Mouse (Mus musculus) liver, adult (tissue): Measurements from ENCODE around the gene Usp17la.
"Not testable (repeated sequence)": the region's sequence is repeated elsewhere in the genome, so short reads cannot be mapped to it uniquely, and the experiment has no call there.

Source experiments
- GATA4 ChIP-seq: IDR thresholded peaks from 2 replicates; pipeline ENCODE4 v1.6.1; 2014; ENCODE audit warnings: mild to moderate bottlenecking, low read length; ENCODE audit not compliant: insufficient replicate concordance

The Usp17la gene

DNA sequence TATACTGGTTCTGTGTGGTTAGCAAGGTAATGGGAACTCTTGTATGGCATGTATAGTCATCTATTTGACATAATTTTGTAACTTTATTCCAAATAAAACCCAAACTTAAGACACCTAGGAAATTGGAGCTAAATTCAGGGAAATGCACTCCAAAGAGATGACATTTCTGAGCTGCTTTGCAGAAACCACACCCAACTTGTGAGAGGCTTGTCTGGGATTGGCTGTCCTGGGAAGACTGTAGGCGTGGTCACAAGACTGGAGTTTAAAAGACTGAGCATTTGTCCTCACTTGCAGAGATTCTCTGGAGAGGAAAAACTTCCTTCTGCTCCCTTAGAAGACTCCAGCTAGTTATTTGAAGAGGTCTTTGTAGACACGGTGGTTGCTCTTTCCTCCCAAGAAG, at the start of gene Usp17la:
Gene Usp17la, plus strand, starts transcription at position 301 of the 400 bp plus-strand sequence.
- not testable (repeated sequence) for TF ChIP-seq GATA4

DNA sequence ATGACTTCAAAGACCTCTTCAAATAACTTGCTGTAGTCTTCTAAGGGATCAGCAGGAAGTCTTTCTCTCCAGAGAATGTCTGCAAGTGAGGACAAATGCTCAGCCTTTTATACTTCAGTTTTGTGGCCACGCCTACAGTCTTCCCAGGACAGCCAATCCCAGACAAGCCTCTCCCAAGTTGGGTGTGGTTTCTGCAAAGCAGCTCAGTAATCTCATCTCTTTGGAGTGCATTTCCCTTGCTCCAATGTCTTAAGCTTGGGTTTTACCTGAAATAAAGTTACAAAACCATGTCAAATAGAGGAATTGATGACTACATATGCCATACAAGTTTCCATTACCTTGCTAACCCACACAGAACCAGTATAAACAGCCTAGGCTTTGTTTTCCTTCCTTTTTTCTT, 14.3 kb upstream of the Usp17la start, which contains the start of gene Usp17lb:
Gene Usp17lb, minus strand, starts transcription at position 101 of the 400 bp plus-strand sequence.
- TF ChIP-seq GATA4: no peak

DNA sequence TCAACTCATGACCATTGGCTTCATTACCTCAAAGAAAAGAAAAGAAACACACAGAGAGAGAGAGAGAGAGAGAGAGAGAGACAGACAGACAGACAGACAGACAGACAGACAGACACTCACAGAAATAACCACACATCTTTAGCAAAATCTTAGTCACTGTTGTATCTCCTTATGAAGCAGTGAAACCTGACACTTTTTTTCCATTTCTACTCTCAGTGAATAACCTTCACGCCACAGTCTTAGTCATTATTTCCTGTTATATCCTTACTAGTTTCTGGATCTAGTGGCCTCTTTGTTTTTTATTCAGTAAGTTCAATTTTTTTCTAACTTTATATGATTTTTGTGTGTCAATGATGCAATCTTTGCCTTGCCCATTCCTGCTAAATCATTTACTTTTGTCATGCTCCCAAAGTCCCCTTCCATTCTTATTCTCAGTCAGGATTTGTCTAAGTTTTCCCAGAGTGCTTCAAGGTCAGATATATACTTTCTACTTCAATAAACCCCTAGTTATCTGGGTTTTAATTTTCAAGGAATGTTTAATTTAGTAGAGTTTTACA, 13.0 kb upstream of the Usp17la start:
- no peak for TF ChIP-seq GATA4

DNA sequence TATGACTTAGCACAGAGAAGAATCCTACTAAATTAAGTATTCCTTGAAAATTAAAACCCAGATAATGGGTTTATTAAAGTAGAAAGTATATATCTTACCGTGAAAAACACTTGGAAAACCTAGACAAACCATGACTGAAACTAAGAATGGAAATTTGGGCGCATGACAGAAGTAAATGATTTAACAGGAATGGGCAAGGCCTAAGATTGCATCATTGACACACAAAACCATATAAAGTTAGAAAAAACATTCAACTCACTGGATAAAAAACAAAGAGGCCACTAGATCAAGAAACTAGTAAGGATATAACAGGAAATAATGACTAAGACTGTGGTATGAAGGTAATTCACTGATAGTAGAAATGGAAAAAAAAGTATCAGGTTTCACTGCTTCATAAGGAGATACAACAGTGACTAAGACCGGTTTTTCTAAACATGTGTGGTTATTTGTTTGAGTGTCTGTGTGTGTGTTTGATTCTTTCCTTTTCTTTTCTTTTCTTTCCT, 1.5 kb upstream of the Usp17la start:
- TF ChIP-seq GATA4: no peak

DNA sequence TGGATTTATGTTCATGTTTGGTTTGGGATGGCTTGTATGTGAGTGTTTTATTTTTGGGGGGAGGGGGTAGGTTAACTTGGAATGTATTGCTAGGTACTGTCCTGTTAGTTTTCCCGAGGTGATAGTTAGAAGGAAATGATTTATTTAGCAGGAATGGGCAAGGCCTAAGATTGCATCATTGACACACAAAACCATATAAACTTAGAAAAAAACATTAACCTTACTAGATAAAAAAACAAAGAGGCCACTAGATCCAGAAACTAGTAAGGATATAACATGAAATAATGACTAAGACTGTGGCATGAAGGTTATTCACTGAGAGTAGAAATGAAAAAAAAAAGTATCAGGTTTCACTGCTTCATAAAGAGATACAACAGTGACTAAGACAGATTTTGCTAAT, 874 bp downstream of the Usp17la start:
- TF ChIP-seq GATA4: no peak

DNA sequence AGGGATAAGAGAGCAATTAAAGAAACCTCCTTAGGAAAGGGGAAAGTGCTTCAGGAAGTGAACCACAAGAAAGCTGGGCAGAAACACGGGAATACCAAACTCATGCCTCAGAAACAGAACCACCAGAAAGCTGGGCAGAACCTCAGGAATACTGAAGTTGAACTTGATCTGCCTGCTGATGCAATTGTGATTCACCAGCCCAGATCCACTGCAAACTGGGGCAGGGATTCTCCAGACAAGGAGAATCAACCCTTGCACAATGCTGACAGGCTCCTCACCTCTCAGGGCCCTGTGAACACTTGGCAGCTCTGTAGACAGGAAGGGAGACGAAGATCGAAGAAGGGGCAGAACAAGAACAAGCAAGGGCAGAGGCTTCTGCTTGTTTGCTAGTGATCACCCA, 4.6 kb downstream of the Usp17la start:
- TF ChIP-seq GATA4: no peak

DNA sequence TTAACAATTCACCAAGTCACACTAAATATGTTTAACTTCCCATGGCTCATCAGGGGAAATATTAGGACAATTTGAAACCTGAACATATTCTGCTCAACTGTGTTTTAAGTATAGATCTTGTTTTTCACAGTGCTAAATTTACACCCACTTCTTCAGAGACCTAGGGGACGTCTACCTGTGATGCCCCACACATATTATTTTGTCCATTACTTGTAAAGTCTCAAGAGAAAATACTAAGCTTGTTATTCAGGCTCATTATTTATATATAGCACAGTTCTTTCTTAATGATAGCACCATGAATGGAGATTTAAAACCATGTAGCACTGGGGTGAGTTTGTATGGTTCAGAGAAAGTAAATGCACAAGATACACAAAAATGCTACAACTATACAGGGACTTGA, 20.9 kb downstream of the Usp17la start, which contains the start of gene Olfr665:
Gene Olfr665, plus strand, starts transcription at position 301 of the 400 bp plus-strand sequence.
- TF ChIP-seq GATA4: no peak

DNA sequence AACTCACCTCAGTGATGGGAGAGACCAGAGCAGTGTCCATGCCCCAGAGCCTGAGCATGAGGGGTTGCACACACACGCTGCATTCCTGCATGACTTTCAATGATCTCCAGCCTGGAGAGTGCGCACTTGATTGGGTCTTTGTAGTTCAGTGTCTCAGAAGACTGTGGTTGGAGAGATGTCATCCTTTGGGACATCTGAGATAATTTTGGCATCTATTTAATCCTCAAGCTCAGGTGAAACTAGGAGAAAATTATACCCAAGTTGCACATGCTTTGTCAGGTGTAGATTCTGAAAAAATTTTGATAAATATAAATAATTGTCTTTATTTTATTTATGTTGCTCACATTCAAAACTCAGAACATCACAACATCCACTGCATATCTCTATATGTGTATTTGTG, 39.0 kb downstream of the Usp17la start, which contains the start of gene Olfr666:
Gene Olfr666, minus strand, starts transcription at position 101 of the 400 bp plus-strand sequence.
- no peak for TF ChIP-seq GATA4
